Comparison of ENCODE assay signal across 8 mouse cellular contexts in genomic region chr11:97663528-97664338, GRCm38 (mm10). TPM values are rescaled to one million over a fixed set of nuclear protein-coding genes. Genes with fewer than 3 reads are reported as not detected.
DNase-seq lines count a peak whose midpoint lies in the region; ATAC-seq lines count a peak whose summit lies in the region.

No protein-coding gene starts in this region.

- ATAC-seq in heart, embryonic 16.5 days (replicated peaks; ENCODE audit: extremely low read depth, insufficient read depth, low FRiP score), result peak; percentile 5; the same call in 1 of the 2 replicates
- ATAC-seq in midbrain, embryonic 14.5 days (ENCODE audit: low FRiP score, low TSS enrichment), result no peak
- ATAC-seq in activated CD4-positive, CD25-positive, alpha-beta regulatory T cell, adult 4 months, result no peak

- peak overlapping the region; percentile 80 for H3K4me2 ChIP-seq in heart, embryonic 16.5 days (ENCODE audit: low read depth, low read length)
- H3K4me2 ChIP-seq in midbrain, embryonic 14.5 days (ENCODE audit: low read length), result peak overlapping the region; percentile 79

- peaks cover 43% of the 10 kb centered on the region for H3K4me1 ChIP-seq in heart, embryonic 16.5 days (ENCODE audit: control insufficient read depth, insufficient read depth, low read length)
- H3K4me1 ChIP-seq in midbrain, embryonic 14.5 days (ENCODE audit: control insufficient read depth, insufficient read depth, low read length), result peaks cover 37% of the 10 kb centered on the region

- peaks cover 15% of the 10 kb centered on the region for H3K36me3 ChIP-seq in heart, embryonic 16.5 days (ENCODE audit: control insufficient read depth, insufficient read depth)
- peaks cover 16% of the 10 kb centered on the region for H3K36me3 ChIP-seq in midbrain, embryonic 14.5 days (ENCODE audit: control insufficient read depth, insufficient read depth, low read length)

- H3K27ac ChIP-seq in heart, embryonic 16.5 days (ENCODE audit: low read length), result peak overlapping the region; percentile 94
- peak overlapping the region; percentile 88 for H3K27ac ChIP-seq in midbrain, embryonic 14.5 days (replicated peaks; ENCODE audit: low read depth, low read length)

- DNase-seq in urinary bladder, postnatal 14 days (ENCODE audit: low spot score), result peak; percentile 50
- DNase-seq in urinary bladder, adult 2 months (ENCODE audit: low spot score), result no peak
- peak; percentile 74 for DNase-seq in embryo, embryonic 11 days
- peak; percentile 72 to 78 for DNase-seq in kidney, postnatal 25 days
- DNase-seq in midbrain, embryonic 14.5 days, result peak; percentile 67
- DNase-seq in frontal cortex, postnatal 14 days (ENCODE audit: low spot score in 2 of 2), result no peak

- H3K4me3 ChIP-seq in heart, embryonic 16.5 days (ENCODE audit: low read length), result peak overlapping the region; percentile 89
- peak overlapping the region; percentile 87 for H3K4me3 ChIP-seq in midbrain, embryonic 14.5 days (replicated peaks; ENCODE audit: low read depth, low read length)

- peak overlapping the region; percentile 86 for H3K9ac ChIP-seq in heart, embryonic 16.5 days (ENCODE audit: low read length)
- H3K9ac ChIP-seq in midbrain, embryonic 14.5 days (replicated peaks; ENCODE audit: low read length), result peak overlapping the region; percentile 88

- 1% methylated on average over 48 of the region's 57 CpGs for WGBS in heart, embryonic 16.5 days
- under 1% methylated on average over 35 of the region's 57 CpGs for WGBS in midbrain, embryonic 14.5 days

- H3K9me3 ChIP-seq in heart, embryonic 16.5 days (replicated peaks; ENCODE audit: control insufficient read depth, low read length), result no peaks in the 10 kb centered on the region
- H3K9me3 ChIP-seq in midbrain, embryonic 14.5 days (ENCODE audit: control insufficient read depth, low read length), result no peaks in the 10 kb centered on the region

- no peaks in the 10 kb centered on the region for H3K27me3 ChIP-seq in heart, embryonic 16.5 days (ENCODE audit: control insufficient read depth, insufficient read depth, low read length)
- H3K27me3 ChIP-seq in midbrain, embryonic 14.5 days (ENCODE audit: control insufficient read depth, insufficient read depth, low read length), result peaks cover 18% of the 10 kb centered on the region

RNA-seq across cellular contexts. Expression of gene Mllt6, which starts 0.5 kb away (rescaled TPM):
- 30.2 and 37.2 TPM in 2 replicates for polyA plus RNA-seq in urinary bladder, adult 2 months (2012; rRNA removed)
- 2.1 and 2.8 TPM in 2 replicates for polyA plus RNA-seq in heart, embryonic 16.5 days (2015; fragmentation: Nextera tagmentation; extraction: Ambion mirVana)
- polyA plus RNA-seq in midbrain, embryonic 14.5 days (2014; fragmentation: Nextera tagmentation; extraction: Ambion mirVana), result 6.2 and 9.0 TPM in 2 replicates
- polyA plus RNA-seq in activated CD4-positive, CD25-positive, alpha-beta regulatory T cell, adult 4 months (2017; shearing (Covaris generic)), result 10 to 100 TPM; 13.9 to 15.2 TPM

RNA-seq across cellular contexts. Expression of gene Cisd3, which starts 21.9 kb away (rescaled TPM):
- polyA plus RNA-seq in urinary bladder, adult 2 months (2012; rRNA removed), result 55.7 and 56.2 TPM in 2 replicates
- 81.1 and 86.1 TPM in 2 replicates for polyA plus RNA-seq in heart, embryonic 16.5 days (2015; fragmentation: Nextera tagmentation; extraction: Ambion mirVana)
- 17.4 and 21.8 TPM in 2 replicates for polyA plus RNA-seq in midbrain, embryonic 14.5 days (2014; fragmentation: Nextera tagmentation; extraction: Ambion mirVana)
- polyA plus RNA-seq in activated CD4-positive, CD25-positive, alpha-beta regulatory T cell, adult 4 months (2017; shearing (Covaris generic)), result 10 to 100 TPM; 91.3 to 99.5 TPM

RNA-seq across cellular contexts. Expression of gene Epop, which starts 34.2 kb away (rescaled TPM):
- 0.77 and 0.80 TPM in 2 replicates for polyA plus RNA-seq in urinary bladder, adult 2 months (2012; rRNA removed)
- polyA plus RNA-seq in heart, embryonic 16.5 days (2015; fragmentation: Nextera tagmentation; extraction: Ambion mirVana), result 0.70 and 0.79 TPM in 2 replicates
- polyA plus RNA-seq in midbrain, embryonic 14.5 days (2014; fragmentation: Nextera tagmentation; extraction: Ambion mirVana), result 1.9 and 2.8 TPM in 2 replicates
- polyA plus RNA-seq in activated CD4-positive, CD25-positive, alpha-beta regulatory T cell, adult 4 months (2017; shearing (Covaris generic)), result under 1 TPM; 0.40 to 0.61 TPM

RNA-seq across cellular contexts. Expression of gene Pcgf2, which starts 36.6 kb away (rescaled TPM):
- polyA plus RNA-seq in urinary bladder, adult 2 months (2012; rRNA removed), result 41.1 and 46.4 TPM in 2 replicates
- polyA plus RNA-seq in heart, embryonic 16.5 days (2015; fragmentation: Nextera tagmentation; extraction: Ambion mirVana), result 11.4 and 14.2 TPM in 2 replicates
- polyA plus RNA-seq in midbrain, embryonic 14.5 days (2014; fragmentation: Nextera tagmentation; extraction: Ambion mirVana), result 25.5 and 31.2 TPM in 2 replicates
- 1 to 10 TPM; 3.1 to 4.7 TPM for polyA plus RNA-seq in activated CD4-positive, CD25-positive, alpha-beta regulatory T cell, adult 4 months (2017; shearing (Covaris generic))

RNA-seq across cellular contexts. Expression of gene Psmb3, which starts 39.5 kb away (rescaled TPM):
- 264 and 322 TPM in 2 replicates for polyA plus RNA-seq in urinary bladder, adult 2 months (2012; rRNA removed)
- polyA plus RNA-seq in heart, embryonic 16.5 days (2015; fragmentation: Nextera tagmentation; extraction: Ambion mirVana), result 359 and 395 TPM in 2 replicates
- polyA plus RNA-seq in midbrain, embryonic 14.5 days (2014; fragmentation: Nextera tagmentation; extraction: Ambion mirVana), result 456 and 503 TPM in 2 replicates
- polyA plus RNA-seq in activated CD4-positive, CD25-positive, alpha-beta regulatory T cell, adult 4 months (2017; shearing (Covaris generic)), result 100 to 1,000 TPM; 422 to 486 TPM

Comparison
In these comparisons a context has a peak if more than half of its experiments do, and no peak if none do; other contexts are left out.
1. DNase-seq: peak in urinary bladder, postnatal 14 days (single experiment), embryo, embryonic 11 days (single experiment), kidney, postnatal 25 days (2 of 2) and midbrain, embryonic 14.5 days (single experiment); none in urinary bladder, adult 2 months (single experiment) and frontal cortex, postnatal 14 days (0 of 2).